Mouse (Mus musculus) MEL (cell line): ENCODE results near the gene Sfmbt2.

ENCODE experiments used
- CTCF ChIP-seq, 3 experiments: IDR thresholded peaks in 2 of 3; conservative IDR thresholded peaks in 1 of 3; 2 replicates each; pipeline ENCODE4 v1.5.1; 2011 to 2012; ENCODE audit warnings: low read length in 3 of 3, low read depth in 2 of 3, mild to moderate bottlenecking in 2 of 3, improper control_type of control experiment in 1 of 3, inconsistent platforms in 1 of 3, mixed read lengths in 1 of 3, moderate library complexity in 1 of 3; ENCODE audit not compliant: control insufficient read depth in 1 of 3, insufficient read depth in 1 of 3, poor library complexity in 1 of 3, severe bottlenecking in 1 of 3
- ELF1 ChIP-seq: IDR thresholded peaks from 2 replicates; pipeline ENCODE4 v1.6.1; 2014; ENCODE audit warnings: low read depth, mild to moderate bottlenecking, inconsistent platforms, low read length, improper control_type of control experiment, moderate library complexity
- ETS1 ChIP-seq: IDR thresholded peaks from 2 replicates; pipeline ENCODE4 v1.6.1; 2012; ENCODE audit warnings: low read depth, mild to moderate bottlenecking, inconsistent platforms, low read length, improper control_type of control experiment, moderate library complexity
- GABPA ChIP-seq: IDR thresholded peaks from 2 replicates; pipeline ENCODE4 v1.6.1; 2012; ENCODE audit warnings: low read depth, mild to moderate bottlenecking, inconsistent platforms, low read length, improper control_type of control experiment, moderate library complexity
- MYC ChIP-seq: IDR thresholded peaks from 2 replicates; pipeline ENCODE4 v1.6.1; 2011; ENCODE audit warnings: low read depth, mild to moderate bottlenecking, low read length, improper control_type of control experiment, moderate library complexity
- POLR2A ChIP-seq, 2 experiments: IDR thresholded peaks; 2 replicates each; pipeline ENCODE4 v1.6.1; 2011 to 2012; ENCODE audit warnings: low read length in 2 of 2, mild to moderate bottlenecking in 2 of 2, control low read depth in 1 of 2, improper control_type of control experiment in 1 of 2, low read depth in 1 of 2, moderate library complexity in 1 of 2; ENCODE audit not compliant: control insufficient read depth in 1 of 2, insufficient read depth in 1 of 2, poor library complexity in 1 of 2
- RCOR1 ChIP-seq: IDR thresholded peaks from 2 replicates; pipeline ENCODE4 v1.6.1; 2012; ENCODE audit warnings: low read depth, mild to moderate bottlenecking, inconsistent platforms, low read length, improper control_type of control experiment
- TCF12 ChIP-seq: IDR thresholded peaks from 2 replicates; pipeline ENCODE4 v1.6.1; 2014; ENCODE audit warnings: low read depth, mild to moderate bottlenecking, inconsistent platforms, low read length, improper control_type of control experiment, moderate library complexity
- USF1 ChIP-seq: IDR thresholded peaks from 2 replicates; pipeline ENCODE4 v1.6.1; 2014; ENCODE audit warnings: low read depth, mild to moderate bottlenecking, inconsistent platforms, low read length, improper control_type of control experiment, moderate library complexity
- ZMIZ1 ChIP-seq: IDR thresholded peaks from 2 replicates; pipeline ENCODE4 v1.6.1; 2012; ENCODE audit warnings: low read depth, mild to moderate bottlenecking, inconsistent platforms, low read length, improper control_type of control experiment, moderate library complexity

DNA sequence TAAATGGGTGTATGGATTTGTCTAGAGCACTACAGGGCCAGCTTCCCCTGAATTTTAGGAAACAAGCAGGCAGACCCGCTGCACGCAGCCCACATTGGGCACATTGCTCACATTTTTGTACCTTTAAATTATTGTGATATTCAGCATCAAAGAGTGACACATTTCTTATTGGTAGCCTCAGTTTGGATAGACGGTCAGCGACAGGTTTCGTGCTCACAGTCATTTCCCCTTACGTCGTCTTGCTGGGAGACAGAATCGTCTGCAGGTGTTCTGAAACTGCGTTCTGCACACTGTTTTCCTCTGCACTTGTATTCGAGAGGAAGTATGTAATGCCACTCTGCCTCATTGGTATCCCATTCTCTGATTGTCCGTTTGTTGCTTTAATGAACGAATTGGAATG is 88.0 kb downstream of the Sfmbt2 start:
- TF ChIP-seq USF1 (no peak), ETS1 (no peak), ZMIZ1 (no peak), ELF1 (no peak), CTCF (IDR thresholded peaks at IDR 0.05 in 2 of 3, conservative IDR thresholded peaks at IDR 0.05 in 1 of 3; ENCODE audit: control insufficient read depth in 1 of 3, insufficient read depth in 1 of 3, low read depth in 2 of 3, low read length in 3 of 3, poor library complexity in 1 of 3, severe bottlenecking in 1 of 3) (no peak), TCF12 (no peak), MYC (no peak), GABPA (no peak), POLR2A (IDR thresholded peaks at IDR 0.05; ENCODE audit: control insufficient read depth in 1 of 2, insufficient read depth in 1 of 2, low read depth in 1 of 2, low read length in 2 of 2, poor library complexity in 1 of 2) (no peak), RCOR1 (no peak)
